Mouse (Mus musculus) limb, embryonic 12.5 days (tissue): ENCODE results near the gene Mprip. TPM values are rescaled to one million over a fixed set of nuclear protein-coding genes. Genes with fewer than 3 reads are reported as not detected.
"Not testable (repeated sequence)": the region's sequence is repeated elsewhere in the genome, so short reads cannot be mapped to it uniquely, and the experiment has no call there.

Source experiments
- ATAC-seq: fragments of 200-750 bp; cut with Nextera tagmentation; 2 replicates; pipeline ENCODE4 v1.8.0; 2017; ENCODE audit warnings: low read depth, moderate TSS enrichment; ENCODE audit not compliant: insufficient number of reproducible peaks, insufficient read depth, low FRiP score, low TSS enrichment
- H3K27ac ChIP-seq: fragments of 300-500 bp; sonication (generic); 2 replicates; pipeline ENCODE4 v1.5.1; 2016; ENCODE audit warnings: mild to moderate bottlenecking, moderate library complexity
- H3K27me3 ChIP-seq: fragments of 300-500 bp; sonication (generic); 2 replicates; pipeline ENCODE4 v1.6.1; 2016; ENCODE audit warnings: mild to moderate bottlenecking, moderate library complexity
- H3K36me3 ChIP-seq: fragments of 300-500 bp; sonication (generic); 2 replicates; pipeline ENCODE4 v1.6.1; 2016; ENCODE audit warnings: mild to moderate bottlenecking, moderate library complexity
- H3K4me1 ChIP-seq: fragments of 300-500 bp; sonication (generic); replicated peaks from 2 replicates; pipeline ENCODE4 v1.6.1; 2016
- H3K4me2 ChIP-seq: fragments of 300-500 bp; sonication (generic); 2 replicates; pipeline ENCODE4 v1.6.1; 2016; ENCODE audit warnings: mild to moderate bottlenecking, moderate library complexity
- H3K4me3 ChIP-seq: fragments of 300-500 bp; sonication (generic); replicated peaks from 2 replicates; pipeline ENCODE4 v1.5.1; 2016; ENCODE audit warnings: mild to moderate bottlenecking
- H3K9ac ChIP-seq: fragments of 300-500 bp; sonication (generic); replicated peaks from 2 replicates; pipeline ENCODE4 v1.6.1; 2016; ENCODE audit warnings: mild to moderate bottlenecking, moderate library complexity
- H3K9me3 ChIP-seq: fragments of 300-500 bp; sonication (generic); 2 replicates; pipeline ENCODE4 v1.6.1; 2016; ENCODE audit warnings: mild to moderate bottlenecking, moderate library complexity
- WGBS: fragments of 180-500 bp; shearing (Covaris S2); methylation state at CpG from one replicate; pipeline ENCODE4 v1.1.7; 2016; 5-methylcytosine and 5-hydroxymethylcytosine counted together
- polyA plus RNA-seq: library from polyadenylated mRNA; unstranded; fragments of >200 nt; fragmentation: Nextera tagmentation; extraction: Ambion mirVana; gene quantifications from 2 replicates; pipeline ENCODE4 v1.2.1, GENCODE M21; 2016

Gene Mprip
- 66.6 and 97.2 TPM in 2 replicates for polyA plus RNA-seq

DNA sequence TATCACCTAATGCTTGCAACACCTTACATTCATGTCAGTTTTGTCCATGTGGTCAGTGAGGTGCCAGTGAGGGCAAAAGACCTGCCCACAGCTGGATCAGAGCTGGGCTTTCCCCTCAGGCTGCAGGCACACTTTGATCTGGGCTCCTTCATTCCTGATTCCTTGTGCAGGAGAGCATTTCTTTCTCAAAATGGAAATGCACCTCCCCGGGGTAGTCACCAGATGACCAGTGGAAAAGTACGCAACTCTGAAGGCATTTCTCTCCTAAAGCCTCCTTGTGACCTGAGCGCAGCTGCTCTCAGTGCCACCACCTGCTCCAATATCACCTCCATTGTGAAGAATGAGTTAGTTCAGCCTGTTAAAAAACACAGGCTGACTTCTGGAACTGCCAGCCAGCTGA, at the start of gene Mprip:
Mprip (plus strand) TSS at position 301 of the 400 bp plus-strand sequence.
- H3K9me3 ChIP-seq, result no peaks in the 10 kb centered on the region
- ATAC-seq, result no peak
- H3K4me2 ChIP-seq, result peak within 1 kb of the TSS; percentile 89
- peak within 1 kb of the TSS; percentile 70 for H3K9ac ChIP-seq
- no peaks in the 10 kb centered on the region for H3K36me3 ChIP-seq
- peak within 1 kb of the TSS; percentile 67 for H3K4me3 ChIP-seq
- peaks cover 36% of the 10 kb centered on the region for H3K4me1 ChIP-seq
- WGBS, result 60% methylated on average over 3 of the region's 3 CpGs
- H3K27me3 ChIP-seq, result no peaks in the 10 kb centered on the region; the same call in 1 of the 2 replicates
- H3K27ac ChIP-seq, result no peak within 1 kb of the TSS

GRCm38 (mm10) chr11:59611646-59612045, 49.5 kb upstream of the Mprip start:
- Histone ChIP-seq H3K27ac (no peak overlapping the region), H3K36me3 (no peaks in the 10 kb centered on the region), H3K4me3 (no peak overlapping the region), H3K9me3 (no peaks in the 10 kb centered on the region), H3K9ac (no peak overlapping the region), H3K4me2 (no peak overlapping the region), H3K4me1 (no peaks in the 10 kb centered on the region), H3K27me3 (no peaks in the 10 kb centered on the region)
- no peak for ATAC-seq
- 81% methylated on average over 5 of the region's 5 CpGs for WGBS

- Histone ChIP-seq H3K27ac (no peak overlapping the region), H3K4me3 (no peak overlapping the region), H3K27me3 (no peaks in the 10 kb centered on the region), H3K4me2 (no peak overlapping the region), H3K9me3 (no peaks in the 10 kb centered on the region), H3K9ac (no peak overlapping the region), H3K4me1 (no peaks in the 10 kb centered on the region), H3K36me3 (no peaks in the 10 kb centered on the region)
- WGBS, result 51% methylated on average over 4 of the region's 4 CpGs
- ATAC-seq, result no peak
Observed at GRCm38 (mm10) chr11:59614120-59614519, 47.0 kb upstream of the Mprip start.

GRCm38 (mm10) chr11:59616986-59617385, 44.1 kb upstream of the Mprip start:
- not testable (repeated sequence) for H3K4me3 ChIP-seq, H3K4me2 ChIP-seq, H3K9ac ChIP-seq, H3K4me1 ChIP-seq, ATAC-seq, H3K36me3 ChIP-seq, H3K9me3 ChIP-seq, H3K27ac ChIP-seq, H3K27me3 ChIP-seq
- 92% methylated on average over 2 of the region's 2 CpGs for WGBS

GRCm38 (mm10) chr11:59622214-59622613, 38.9 kb upstream of the Mprip start:
- no peak for ATAC-seq
- no peaks in the 10 kb centered on the region for H3K27me3 ChIP-seq
- no peak overlapping the region for H3K4me3 ChIP-seq
- no peak overlapping the region for H3K27ac ChIP-seq
- 80% methylated on average over 3 of the region's 3 CpGs for WGBS
- H3K4me2 ChIP-seq, result no peak overlapping the region
- H3K9ac ChIP-seq, result no peak overlapping the region
- H3K4me1 ChIP-seq, result no peaks in the 10 kb centered on the region
- no peaks in the 10 kb centered on the region for H3K36me3 ChIP-seq
- H3K9me3 ChIP-seq, result no peaks in the 10 kb centered on the region

- no peak overlapping the region for H3K9ac ChIP-seq
- no peaks in the 10 kb centered on the region for H3K36me3 ChIP-seq
- no peak overlapping the region for H3K27ac ChIP-seq
- H3K9me3 ChIP-seq, result no peaks in the 10 kb centered on the region
- no peak overlapping the region for H3K4me3 ChIP-seq
- H3K4me2 ChIP-seq, result no peak overlapping the region
- H3K27me3 ChIP-seq, result no peaks in the 10 kb centered on the region
- WGBS, result 38% methylated on average over 6 of the region's 6 CpGs
- no peaks in the 10 kb centered on the region for H3K4me1 ChIP-seq
- no peak for ATAC-seq
Observed at GRCm38 (mm10) chr11:59624017-59624630, 37.0 kb upstream of the Mprip start.

DNA sequence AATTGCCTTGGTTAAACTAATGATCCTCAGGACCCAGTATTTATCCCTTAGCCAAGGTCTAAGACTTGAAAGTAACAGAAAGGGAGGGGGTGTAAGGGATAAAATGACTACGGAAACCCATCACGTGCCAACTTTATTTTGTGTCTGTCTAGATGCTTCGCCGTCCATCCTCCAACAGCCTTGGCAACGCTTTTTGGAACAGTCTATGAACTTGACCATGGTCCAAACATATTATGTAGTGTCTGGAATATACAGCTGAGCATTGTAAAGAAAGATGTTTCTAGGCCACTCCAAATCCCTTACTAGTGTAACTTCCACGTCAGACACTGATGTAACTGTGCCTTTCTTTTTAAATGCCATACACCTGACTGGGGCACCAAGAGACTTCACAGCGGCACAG, 34.9 kb upstream of the Mprip start:
- H3K27me3 ChIP-seq, result no peaks in the 10 kb centered on the region
- H3K9ac ChIP-seq, result no peak overlapping the region
- no peak overlapping the region for H3K4me3 ChIP-seq
- H3K27ac ChIP-seq, result no peak overlapping the region
- H3K36me3 ChIP-seq, result no peaks in the 10 kb centered on the region
- no peak for ATAC-seq
- H3K9me3 ChIP-seq, result no peaks in the 10 kb centered on the region
- H3K4me1 ChIP-seq, result no peaks in the 10 kb centered on the region
- WGBS, result 84% methylated on average over 7 of the region's 7 CpGs
- no peak overlapping the region for H3K4me2 ChIP-seq

GRCm38 (mm10) chr11:59628177-59628576, 32.9 kb upstream of the Mprip start:
- no peak overlapping the region for H3K4me2 ChIP-seq
- H3K36me3 ChIP-seq, result no peaks in the 10 kb centered on the region
- H3K9me3 ChIP-seq, result no peaks in the 10 kb centered on the region
- no peak overlapping the region for H3K27ac ChIP-seq
- 86% methylated on average over 5 of the region's 5 CpGs for WGBS
- no peak overlapping the region for H3K9ac ChIP-seq
- no peaks in the 10 kb centered on the region for H3K27me3 ChIP-seq
- no peak overlapping the region for H3K4me3 ChIP-seq
- no peak for ATAC-seq
- no peaks in the 10 kb centered on the region for H3K4me1 ChIP-seq

DNA sequence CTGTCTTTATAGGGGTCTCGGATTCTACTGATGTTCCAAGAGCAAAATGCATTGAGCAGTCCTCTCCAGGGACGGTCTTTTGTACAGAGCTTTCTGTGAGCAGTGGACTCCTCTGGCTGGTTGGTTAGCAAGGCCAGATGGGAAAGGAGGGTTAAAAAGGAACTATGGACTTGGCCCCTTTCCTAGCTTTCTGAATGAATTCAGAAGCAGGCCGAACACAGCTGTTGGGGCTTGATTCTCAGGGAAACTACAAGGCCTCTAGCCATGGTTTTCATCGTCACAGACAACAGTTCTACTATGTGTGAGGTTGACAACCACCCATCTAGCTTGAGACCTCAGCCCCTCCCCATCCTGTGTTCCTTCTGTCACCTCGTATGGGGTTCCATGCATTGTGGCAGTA, 31.2 kb upstream of the Mprip start:
- H3K4me3 ChIP-seq, result no peak overlapping the region
- ATAC-seq, result no peak
- 76% methylated on average over 5 of the region's 5 CpGs for WGBS
- H3K9ac ChIP-seq, result no peak overlapping the region
- no peaks in the 10 kb centered on the region for H3K9me3 ChIP-seq
- H3K27ac ChIP-seq, result no peak overlapping the region
- no peaks in the 10 kb centered on the region for H3K4me1 ChIP-seq
- H3K36me3 ChIP-seq, result no peaks in the 10 kb centered on the region
- H3K27me3 ChIP-seq, result no peaks in the 10 kb centered on the region
- no peak overlapping the region for H3K4me2 ChIP-seq

DNA sequence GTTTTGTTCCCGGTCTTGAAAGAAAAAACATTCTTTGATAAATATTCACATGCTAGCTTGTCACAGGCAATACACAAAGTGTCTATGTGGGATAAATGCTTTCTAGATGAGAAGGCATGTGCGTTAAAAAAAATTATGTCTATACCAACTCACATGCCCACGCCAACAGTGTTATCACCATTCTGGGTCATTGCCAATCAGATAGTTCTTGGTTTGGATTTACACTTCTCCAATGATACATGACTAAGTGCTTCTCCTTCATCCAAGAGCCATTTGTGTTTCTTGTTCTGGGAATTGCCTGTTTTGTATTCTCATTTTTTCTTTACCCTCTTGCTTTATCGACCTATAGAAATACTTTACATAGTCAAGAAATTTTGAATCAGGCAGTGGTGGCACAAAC, 29.1 kb upstream of the Mprip start:
- H3K9ac ChIP-seq, result no peak overlapping the region
- ATAC-seq, result no peak
- H3K27me3 ChIP-seq, result no peaks in the 10 kb centered on the region
- H3K4me1 ChIP-seq, result no peaks in the 10 kb centered on the region
- H3K4me3 ChIP-seq, result no peak overlapping the region
- H3K9me3 ChIP-seq, result no peaks in the 10 kb centered on the region
- H3K36me3 ChIP-seq, result no peaks in the 10 kb centered on the region
- no peak overlapping the region for H3K27ac ChIP-seq
- H3K4me2 ChIP-seq, result no peak overlapping the region
- WGBS, result 92% methylated on average over 4 of the region's 4 CpGs

DNA sequence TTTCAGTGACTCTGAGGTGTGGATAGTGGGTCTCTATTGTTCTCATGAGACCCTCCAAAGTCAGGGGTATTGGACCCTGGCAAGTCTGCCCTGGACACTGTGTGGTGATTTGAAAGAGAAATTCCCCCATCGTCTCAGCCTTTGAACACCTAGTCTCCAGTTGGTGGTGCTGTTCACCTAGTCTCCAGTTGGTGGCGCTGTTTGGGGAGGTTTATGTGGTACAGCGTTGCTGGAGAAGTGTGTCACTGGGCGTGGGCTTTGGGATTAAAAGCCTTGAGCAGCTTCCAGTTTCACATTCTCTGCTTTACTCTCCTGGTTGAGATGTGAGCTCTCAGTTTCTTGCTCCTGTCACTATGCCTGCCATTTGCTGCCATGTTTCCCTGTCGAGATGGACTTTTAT, 28.1 kb upstream of the Mprip start:
- Histone ChIP-seq H3K9ac (no peak overlapping the region), H3K36me3 (no peaks in the 10 kb centered on the region), H3K4me2 (no peak overlapping the region), H3K4me1 (no peaks in the 10 kb centered on the region), H3K27ac (no peak overlapping the region), H3K9me3 (no peaks in the 10 kb centered on the region), H3K27me3 (no peaks in the 10 kb centered on the region), H3K4me3 (no peak overlapping the region)
- ATAC-seq, result no peak
- 25% methylated on average over 5 of the region's 5 CpGs for WGBS

- Histone ChIP-seq H3K4me2 (no peak overlapping the region), H3K4me3 (no peak overlapping the region), H3K27ac (no peak overlapping the region), H3K4me1 (no peaks in the 10 kb centered on the region), H3K9ac (no peak overlapping the region), H3K27me3 (no peaks in the 10 kb centered on the region), H3K36me3 (no peaks in the 10 kb centered on the region), H3K9me3 (no peaks in the 10 kb centered on the region)
- WGBS, result 82% methylated on average over 7 of the region's 7 CpGs
- ATAC-seq, result no peak
Observed at GRCm38 (mm10) chr11:59634001-59634660, 27.0 kb upstream of the Mprip start.
